Mouse (Mus musculus) E14TG2a.4 (cell line): ENCODE results near the gene Sdr42e1.

Source experiments
- CTCF ChIP-seq: conservative IDR thresholded peaks from 2 replicates; pipeline ENCODE4 v1.5.1; 2014; ENCODE audit warnings: low read length
- POU5F1 ChIP-seq: IDR thresholded peaks from 2 replicates; pipeline ENCODE4 v1.6.1; 2014; ENCODE audit warnings: low read length, borderline replicate concordance

- no peak for TF ChIP-seq CTCF
- no peak for TF ChIP-seq POU5F1
These were observed 39.1 kb downstream of the Sdr42e1 start for GRCm38 (mm10) chr8:117634406-117634805.
